Mouse (Mus musculus): ENCODE measurements around the gene Bcas2.

Gene Bcas2

DNA sequence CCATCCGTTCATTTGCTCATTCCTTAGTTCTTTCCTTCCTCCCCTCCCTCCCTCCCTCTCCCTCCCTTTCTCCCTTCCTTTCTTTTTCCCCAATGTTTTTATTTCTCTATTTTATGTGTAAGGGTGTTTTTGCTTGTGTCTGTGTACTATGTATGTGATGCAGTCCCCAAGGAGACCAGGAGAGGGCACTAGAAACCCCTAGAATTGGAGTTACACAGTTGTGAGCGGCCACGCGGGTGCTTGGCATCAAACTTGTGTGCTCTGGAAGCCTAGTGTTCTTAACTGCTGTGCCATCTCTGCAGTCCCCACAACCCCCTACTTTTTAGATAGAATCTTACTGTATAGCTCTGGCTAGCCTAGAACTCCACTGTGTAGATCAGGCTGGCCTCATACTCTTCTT is 52.3 kb downstream of the Bcas2 start:
- DNase-seq (ENCODE audit: low spot score): no peak

DNA sequence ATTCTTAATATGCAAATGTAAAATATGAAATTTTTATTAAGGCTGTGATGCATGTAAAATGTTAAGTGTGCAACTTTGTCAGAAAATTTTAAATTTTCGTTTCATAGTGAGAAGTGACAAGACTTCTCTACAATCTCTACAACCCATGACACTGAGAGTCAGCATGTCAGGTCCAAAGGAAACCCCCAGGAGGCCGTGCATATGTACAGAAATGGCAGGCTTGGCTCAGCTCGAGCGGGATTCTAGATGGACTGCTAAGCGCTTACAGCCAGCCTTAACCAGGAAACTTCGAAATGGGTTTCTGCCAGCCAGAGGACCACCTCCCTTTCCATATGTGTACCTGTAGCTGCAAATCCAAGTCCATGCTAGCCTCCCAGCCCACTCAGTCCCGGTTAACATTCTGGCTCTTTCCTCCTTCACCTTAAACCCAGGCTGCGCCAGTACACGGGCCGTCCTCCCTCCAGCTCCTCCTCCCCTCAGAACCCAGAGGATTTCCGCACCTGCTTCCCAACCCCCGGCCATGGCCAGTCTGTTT is 52.8 kb downstream of the Bcas2 start:
- no peak for DNase-seq (ENCODE audit: low spot score)

DNA sequence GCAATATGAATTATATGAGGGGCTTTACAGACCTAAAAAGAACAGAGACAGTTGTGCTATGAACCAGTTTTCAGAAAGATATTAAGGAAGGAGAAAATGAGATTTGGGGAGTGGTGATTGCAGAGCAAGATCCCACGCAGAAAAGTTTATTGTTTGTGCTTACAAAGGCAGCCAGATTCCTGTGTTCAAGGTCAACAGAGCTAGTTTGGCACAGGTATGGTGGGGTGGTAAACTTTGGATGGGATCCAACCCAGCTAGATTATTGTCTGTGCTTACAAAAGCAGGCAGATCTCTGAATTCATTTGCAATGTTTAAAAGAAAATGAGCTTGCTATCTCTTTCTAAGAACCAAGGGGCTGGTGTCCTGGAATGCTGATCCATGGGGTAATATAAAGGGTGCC is 56.3 kb downstream of the Bcas2 start:
- no peak for DNase-seq (ENCODE audit: low spot score)

Data from left cerebral cortex, adult 11 months (tissue).